Mouse (Mus musculus): Measurements from ENCODE around the gene Sfmbt2.

DNA sequence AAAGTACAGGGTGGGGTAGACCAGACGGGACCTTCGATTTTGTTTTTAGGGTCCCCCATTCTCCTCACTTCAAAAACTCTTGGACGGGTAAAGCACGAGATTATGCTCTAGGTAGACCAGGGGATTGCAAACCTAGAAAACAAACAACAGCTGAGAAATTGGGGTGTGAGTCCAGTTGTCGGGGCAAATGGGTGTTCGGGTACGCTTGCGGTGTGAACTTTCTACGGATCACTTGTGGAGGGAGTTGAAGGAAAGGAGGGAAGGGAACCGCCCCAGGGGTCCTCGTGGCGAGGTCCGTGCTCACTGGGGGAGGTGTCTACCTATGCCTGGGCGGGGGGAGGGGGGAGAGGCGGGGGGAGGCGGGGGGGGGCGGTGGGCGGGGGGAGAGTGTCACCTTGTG, 1.6 kb downstream of the Sfmbt2 start:
- TF ChIP-seq POLR2A (IDR thresholded peaks at IDR 0.05; ENCODE audit: insufficient read depth, low read depth, low read length) (no peak), CTCF (IDR thresholded peaks at IDR 0.05) (no peak)

Data from heart, adult 2 months (tissue).